Mouse (Mus musculus) right cerebral cortex, postnatal 14 days (tissue): ENCODE measurements around the gene Grm1.
"Not testable (repeated sequence)": the region's sequence is repeated elsewhere in the genome, so short reads cannot be mapped to it uniquely, and the experiment has no call there.

Experiments
- DNase-seq: peaks from one replicate; pipeline ENCODE4 v3.0.0; 2022

Grm1 gene

GRCm38 (mm10) chr10:11081611-11082398 is at the start of gene Grm1:
Grm1 (minus strand) TSS chr10:11082356.
- DNase-seq = peak; percentile 55

- no peak for DNase-seq
Observed at GRCm38 (mm10) chr10:11121781-11122180, 39.6 kb upstream of the Grm1 start.

GRCm38 (mm10) chr10:11098475-11099044 is 16.4 kb upstream of the Grm1 start:
- DNase-seq = no peak

GRCm38 (mm10) chr10:11086348-11086747 is 4.2 kb upstream of the Grm1 start:
- DNase-seq = no peak

- no peak for DNase-seq
Observed at GRCm38 (mm10) chr10:11080725-11081610, 1.2 kb downstream of the Grm1 start.

- DNase-seq = peak; percentile 14
Observed at GRCm38 (mm10) chr10:11080013-11080724, 2.0 kb downstream of the Grm1 start.

- no peak for DNase-seq
Observed at GRCm38 (mm10) chr10:11079506-11079905, 2.6 kb downstream of the Grm1 start.

GRCm38 (mm10) chr10:11065136-11065535 is 17.0 kb downstream of the Grm1 start:
- no peak for DNase-seq

- peak; percentile 31 for DNase-seq
Observed at GRCm38 (mm10) chr10:11061318-11062071, 20.7 kb downstream of the Grm1 start.

DNA sequence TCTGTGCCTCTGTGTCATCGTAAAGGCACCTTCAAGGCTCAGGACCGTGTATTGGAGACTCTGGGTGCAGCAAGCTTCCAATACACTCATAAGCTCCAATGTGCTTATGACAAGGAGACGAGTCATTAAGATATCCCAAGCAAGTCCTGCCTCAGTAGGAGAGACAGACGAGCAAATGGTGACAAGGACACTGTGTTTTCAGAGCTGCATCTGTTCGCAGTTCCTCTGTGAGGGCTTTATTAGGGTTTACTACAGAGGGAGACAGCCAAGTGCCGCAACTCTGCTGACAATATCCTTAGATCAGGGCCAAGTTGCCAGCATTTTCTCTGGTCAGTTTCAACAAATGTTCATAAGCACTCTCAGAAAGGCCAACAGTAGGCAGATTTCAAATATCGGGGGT is 32.8 kb downstream of the Grm1 start:
- DNase-seq = no peak

GRCm38 (mm10) chr10:11045421-11045820 is 36.7 kb downstream of the Grm1 start:
- DNase-seq = not testable (repeated sequence)

- DNase-seq = no peak
Observed at GRCm38 (mm10) chr10:11044455-11045106, 37.6 kb downstream of the Grm1 start.

GRCm38 (mm10) chr10:11039323-11039722 is 42.8 kb downstream of the Grm1 start:
- no peak for DNase-seq

GRCm38 (mm10) chr10:11032221-11032620 is 49.9 kb downstream of the Grm1 start:
- DNase-seq = no peak

- no peak for DNase-seq
Observed at GRCm38 (mm10) chr10:11025764-11026518, 56.2 kb downstream of the Grm1 start.

- DNase-seq = no peak
Observed at GRCm38 (mm10) chr10:11018970-11019531, 63.1 kb downstream of the Grm1 start.

DNA sequence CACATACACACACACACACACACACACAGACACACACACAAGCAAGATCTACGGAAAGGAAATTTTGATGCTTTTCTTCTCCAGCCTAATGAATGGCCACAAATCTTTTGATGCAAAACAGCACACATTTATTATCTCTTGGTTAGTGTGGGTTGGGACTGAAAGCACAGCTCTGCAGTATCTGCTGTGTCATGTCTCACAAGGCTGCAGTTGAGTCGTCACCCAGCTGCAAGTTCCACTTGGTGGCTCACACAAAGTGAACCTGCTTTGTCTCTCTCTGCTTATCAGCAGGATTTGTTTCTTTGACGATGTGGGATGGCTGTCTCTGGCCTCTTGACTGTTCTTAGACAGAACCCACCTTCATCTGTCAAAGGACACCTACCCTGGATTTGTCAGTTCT is 68.5 kb downstream of the Grm1 start:
- no peak for DNase-seq

GRCm38 (mm10) chr10:10996766-10997165 is 85.4 kb downstream of the Grm1 start:
- DNase-seq = no peak

DNA sequence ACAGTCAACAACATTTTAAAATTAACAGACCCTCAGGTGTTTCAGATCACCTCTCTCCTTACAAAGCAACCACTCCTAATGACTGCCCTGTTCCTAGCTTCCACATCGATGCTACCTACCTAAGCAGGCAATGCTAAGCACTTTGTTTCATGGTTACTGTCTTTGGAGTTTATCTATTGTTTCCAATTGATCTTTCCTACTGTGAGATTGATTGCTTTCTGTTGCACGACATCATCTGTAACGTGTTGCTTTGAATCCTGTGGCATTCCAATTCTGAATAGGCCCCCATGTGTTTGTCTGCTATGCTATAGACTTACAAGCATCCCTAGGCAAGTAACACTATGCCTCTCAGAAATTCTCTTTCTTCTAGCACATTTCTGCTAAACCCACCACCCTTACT is 90.4 kb downstream of the Grm1 start:
- DNase-seq = no peak

DNA sequence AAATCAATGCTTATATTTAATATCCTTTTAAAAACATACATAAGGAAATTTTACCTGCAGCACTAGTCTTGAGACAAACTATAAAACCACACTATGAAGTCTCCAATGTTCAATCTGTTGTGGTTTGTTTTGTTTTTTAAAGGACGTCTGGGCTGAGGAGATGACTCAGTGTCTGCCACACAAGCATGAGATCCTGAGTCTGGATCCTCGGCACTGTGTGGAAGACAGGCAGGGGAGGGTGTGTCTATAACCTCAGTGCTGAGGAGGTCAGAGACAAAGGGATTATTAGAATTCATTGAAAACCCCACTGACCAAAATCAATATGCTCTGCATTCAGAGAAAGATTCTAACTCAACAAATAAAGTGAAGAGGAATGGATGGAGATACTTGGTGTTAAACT is 110.8 kb downstream of the Grm1 start:
- DNase-seq = no peak
